Mouse (Mus musculus): ENCODE data around the gene Sdcbp2. TPM values are rescaled to one million over a fixed set of nuclear protein-coding genes. Genes with fewer than 3 reads are reported as not detected.

Sdcbp2 gene
- 1.2 and 2.8 TPM in 2 replicates for polyA plus RNA-seq (2015; fragmentation: Nextera tagmentation; extraction: Ambion mirVana)

- no peaks in the 10 kb centered on the region for H3K36me3 ChIP-seq
Observed at GRCm38 (mm10) chr2:151571873-151572700, at the start of gene Sdcbp2. Gene Sdcbp2 (plus strand): TSS chr2:151572622.

DNA sequence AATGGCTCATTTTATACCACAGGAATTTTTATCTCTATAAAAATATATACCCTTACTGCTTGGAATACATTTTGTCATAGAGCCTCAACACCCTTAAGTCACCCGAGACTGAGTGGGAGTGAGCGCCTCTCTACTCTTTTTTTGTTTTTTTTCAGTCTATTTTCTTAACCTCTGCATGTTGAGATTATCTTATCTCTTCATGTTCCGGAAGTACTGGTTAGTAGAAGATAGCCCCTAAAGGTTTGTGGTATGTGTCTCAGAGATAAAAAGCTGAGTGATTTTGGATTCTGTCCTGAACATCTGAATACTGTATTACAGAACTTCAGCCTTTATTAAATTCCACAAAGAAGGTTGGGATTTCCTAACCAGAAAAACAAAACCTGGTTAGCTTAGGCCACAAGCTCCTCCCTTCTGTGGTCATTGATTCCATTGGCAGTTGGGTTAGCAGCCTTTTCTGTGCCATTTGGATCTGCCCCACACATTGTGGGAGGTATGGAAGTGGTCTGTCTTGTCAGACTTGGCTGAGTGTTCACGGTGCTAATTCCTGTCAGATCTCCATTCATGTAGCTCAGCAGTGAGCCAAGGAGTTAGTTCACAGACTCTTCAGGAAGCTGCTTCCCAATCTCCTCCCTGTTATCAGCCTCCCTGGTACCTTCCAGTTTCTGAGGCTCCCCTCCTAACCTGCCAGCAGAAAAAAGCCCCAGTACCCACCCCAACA lies 47.9 kb upstream of the Sdcbp2 start:
- Histone ChIP-seq H3K4me1 (no peaks in the 10 kb centered on the region), H3K4me2 (no peak overlapping the region), H3K27ac (replicated peaks) (no peak overlapping the region), H3K27me3 (replicated peaks) (no peaks in the 10 kb centered on the region), H3K9ac (replicated peaks) (no peak overlapping the region), H3K4me3 (replicated peaks) (no peak overlapping the region), H3K36me3 (peaks cover 23% of the 10 kb centered on the region), H3K9me3 (replicated peaks) (no peaks in the 10 kb centered on the region)
- WGBS, result 81% methylated on average over 4 of the region's 4 CpGs
- no peak for ATAC-seq (ENCODE audit: low FRiP score)

More at GRCm38 (mm10) chr2:151571873-151572700, at the start of gene Sdcbp2:
- 73% methylated on average over 17 of the region's 17 CpGs for WGBS
- Histone ChIP-seq H3K4me1 (peaks cover 15% of the 10 kb centered on the region), H3K27me3 (replicated peaks) (no peaks in the 10 kb centered on the region), H3K9ac (replicated peaks) (no peak within 1 kb of the TSS), H3K27ac (replicated peaks) (no peak within 1 kb of the TSS), H3K4me3 (replicated peaks) (no peak within 1 kb of the TSS), H3K9me3 (replicated peaks) (no peaks in the 10 kb centered on the region), H3K4me2 (no peak within 1 kb of the TSS)
- ATAC-seq (ENCODE audit: low FRiP score), result no peak

GRCm38 (mm10) chr2:151525520-151525919 lies 46.9 kb upstream of the Sdcbp2 start:
- no peak overlapping the region for H3K4me2 ChIP-seq
- 79% methylated on average over 2 of the region's 2 CpGs for WGBS
- no peak overlapping the region for H3K4me3 ChIP-seq (replicated peaks)
- H3K9me3 ChIP-seq (replicated peaks), result no peaks in the 10 kb centered on the region
- H3K9ac ChIP-seq (replicated peaks), result no peak overlapping the region
- no peaks in the 10 kb centered on the region for H3K27me3 ChIP-seq (replicated peaks)
- H3K36me3 ChIP-seq, result peaks cover 13% of the 10 kb centered on the region
- no peaks in the 10 kb centered on the region for H3K4me1 ChIP-seq
- no peak for ATAC-seq (ENCODE audit: low FRiP score)
- H3K27ac ChIP-seq (replicated peaks), result no peak overlapping the region

- no peak overlapping the region for H3K9ac ChIP-seq (replicated peaks)
- H3K27me3 ChIP-seq (replicated peaks), result no peaks in the 10 kb centered on the region
- H3K36me3 ChIP-seq, result peaks cover 4% of the 10 kb centered on the region; the same call in 1 of the 2 replicates
- no peak overlapping the region for H3K27ac ChIP-seq (replicated peaks)
- no peaks in the 10 kb centered on the region for H3K4me1 ChIP-seq
- H3K9me3 ChIP-seq (replicated peaks), result no peaks in the 10 kb centered on the region
- 87% methylated on average over 1 of the region's 1 CpGs for WGBS
- no peak for ATAC-seq (ENCODE audit: low FRiP score)
- no peak overlapping the region for H3K4me2 ChIP-seq
- no peak overlapping the region for H3K4me3 ChIP-seq (replicated peaks)
Observed at GRCm38 (mm10) chr2:151528066-151528465, 44.4 kb upstream of the Sdcbp2 start.

GRCm38 (mm10) chr2:151529169-151529568 lies 43.3 kb upstream of the Sdcbp2 start:
- Histone ChIP-seq H3K36me3 (peaks cover 4% of the 10 kb centered on the region; the same call in 1 of the 2 replicates), H3K27ac (replicated peaks) (no peak overlapping the region), H3K4me3 (replicated peaks) (no peak overlapping the region), H3K4me2 (no peak overlapping the region), H3K4me1 (no peaks in the 10 kb centered on the region), H3K9me3 (replicated peaks) (no peaks in the 10 kb centered on the region), H3K27me3 (replicated peaks) (no peaks in the 10 kb centered on the region), H3K9ac (replicated peaks) (no peak overlapping the region)
- no peak for ATAC-seq (ENCODE audit: low FRiP score)

- WGBS, result 75% methylated on average over 8 of the region's 8 CpGs
Observed at GRCm38 (mm10) chr2:151530378-151531230, 41.8 kb upstream of the Sdcbp2 start.

DNA sequence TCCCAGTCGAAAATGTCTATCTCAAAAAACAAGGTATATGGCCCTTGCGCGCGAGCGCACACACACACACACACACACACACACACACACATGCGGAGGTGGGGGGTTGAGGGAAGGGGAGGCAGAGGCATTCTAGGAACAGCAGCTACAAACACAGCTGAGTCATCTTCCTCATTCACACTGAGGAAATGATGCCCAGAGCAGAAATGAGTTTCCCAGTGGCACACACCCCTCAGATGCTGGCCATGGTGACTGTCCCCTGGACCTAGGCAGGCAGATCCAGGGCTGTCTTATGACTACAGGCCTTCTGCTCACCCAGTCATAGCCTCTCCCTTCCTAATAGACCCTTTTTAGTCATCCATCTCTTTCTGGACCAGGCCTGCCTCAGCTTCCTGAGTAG lies 38.8 kb upstream of the Sdcbp2 start:
- ATAC-seq (ENCODE audit: low FRiP score), result no peak
- no peaks in the 10 kb centered on the region for H3K4me1 ChIP-seq
- H3K4me2 ChIP-seq, result no peak overlapping the region
- no peak overlapping the region for H3K4me3 ChIP-seq (replicated peaks)
- no peaks in the 10 kb centered on the region for H3K27me3 ChIP-seq (replicated peaks)
- H3K9ac ChIP-seq (replicated peaks), result no peak overlapping the region
- WGBS, result 88% methylated on average over 6 of the region's 6 CpGs
- no peaks in the 10 kb centered on the region for H3K36me3 ChIP-seq
- H3K27ac ChIP-seq (replicated peaks), result no peak overlapping the region
- H3K9me3 ChIP-seq (replicated peaks), result no peaks in the 10 kb centered on the region

More at GRCm38 (mm10) chr2:151530378-151531230, 41.8 kb upstream of the Sdcbp2 start:
- H3K9me3 ChIP-seq (replicated peaks), result no peaks in the 10 kb centered on the region
- no peak overlapping the region for H3K27ac ChIP-seq (replicated peaks)
- H3K4me2 ChIP-seq, result no peak overlapping the region
- no peaks in the 10 kb centered on the region for H3K27me3 ChIP-seq (replicated peaks)
- no peak overlapping the region for H3K4me3 ChIP-seq (replicated peaks)
- H3K4me1 ChIP-seq, result no peaks in the 10 kb centered on the region
- no peak overlapping the region for H3K9ac ChIP-seq (replicated peaks)
- peaks cover 4% of the 10 kb centered on the region; the same call in 1 of the 2 replicates for H3K36me3 ChIP-seq
- no peak for ATAC-seq (ENCODE audit: low FRiP score)

GRCm38 (mm10) chr2:151535961-151536617 lies 36.3 kb upstream of the Sdcbp2 start:
- no peak overlapping the region for H3K9ac ChIP-seq (replicated peaks)
- H3K4me3 ChIP-seq (replicated peaks), result no peak overlapping the region
- WGBS, result 24% methylated on average over 1 of the region's 1 CpGs
- no peaks in the 10 kb centered on the region for H3K4me1 ChIP-seq
- no peaks in the 10 kb centered on the region for H3K9me3 ChIP-seq (replicated peaks)
- H3K27me3 ChIP-seq (replicated peaks), result no peaks in the 10 kb centered on the region
- peak; percentile 43; the same call in 1 of the 2 replicates for ATAC-seq (ENCODE audit: low FRiP score)
- no peak overlapping the region for H3K4me2 ChIP-seq
- H3K36me3 ChIP-seq, result no peaks in the 10 kb centered on the region
- peak overlapping the region; percentile 61 for H3K27ac ChIP-seq (replicated peaks)

GRCm38 (mm10) chr2:151536618-151536974 lies 35.8 kb upstream of the Sdcbp2 start:
- Histone ChIP-seq H3K9me3 (replicated peaks) (no peaks in the 10 kb centered on the region), H3K27me3 (replicated peaks) (no peaks in the 10 kb centered on the region), H3K4me1 (peaks cover 5% of the 10 kb centered on the region), H3K4me3 (replicated peaks) (no peak overlapping the region), H3K9ac (replicated peaks) (no peak overlapping the region), H3K4me2 (no peak overlapping the region), H3K36me3 (no peaks in the 10 kb centered on the region), H3K27ac (replicated peaks) (peak overlapping the region; percentile 61)
- ATAC-seq (ENCODE audit: low FRiP score), result peak; percentile 18; the same call in 1 of the 2 replicates
- WGBS, result 74% methylated on average over 5 of the region's 5 CpGs

DNA sequence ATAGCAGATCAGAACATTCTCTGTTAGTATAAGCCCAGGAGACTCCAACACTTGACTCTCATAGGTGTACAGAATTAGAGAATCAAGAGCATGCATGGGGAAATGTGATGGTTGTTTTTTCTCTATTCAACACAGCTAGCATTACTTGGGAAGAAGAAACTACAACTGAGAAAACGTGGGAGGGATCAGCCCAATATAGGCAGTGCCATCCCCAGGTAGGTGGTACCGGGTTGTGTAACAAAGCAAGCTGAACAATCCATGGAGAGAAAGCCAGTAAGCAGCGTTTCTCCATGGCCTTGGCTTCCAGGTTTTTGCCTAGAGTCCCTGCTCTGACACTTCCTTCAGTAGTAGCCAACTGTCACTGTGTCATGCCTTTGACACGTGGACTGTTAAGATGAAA lies 33.8 kb upstream of the Sdcbp2 start:
- H3K27ac ChIP-seq (replicated peaks), result no peak overlapping the region
- no peaks in the 10 kb centered on the region for H3K9me3 ChIP-seq (replicated peaks)
- no peaks in the 10 kb centered on the region for H3K27me3 ChIP-seq (replicated peaks)
- H3K4me1 ChIP-seq, result peaks cover 13% of the 10 kb centered on the region
- no peak overlapping the region for H3K4me2 ChIP-seq
- no peak overlapping the region for H3K9ac ChIP-seq (replicated peaks)
- 62% methylated on average over 4 of the region's 4 CpGs for WGBS
- H3K4me3 ChIP-seq (replicated peaks), result no peak overlapping the region
- ATAC-seq (ENCODE audit: low FRiP score), result no peak
- H3K36me3 ChIP-seq, result no peaks in the 10 kb centered on the region

Data from neural tube, embryonic 15.5 days (tissue).